Mouse (Mus musculus) midbrain, embryonic 14.5 days (tissue): ENCODE measurements at regions not wholly inside any gene's neighbourhood (a gene's known extent, or its start where the extent isn't known, plus 50 kb on each side); places are given as distances from the start of the nearest gene placed in this dataset.

ENCODE experiments used
- ATAC-seq: fragments of 200-750 bp; cut with Nextera tagmentation; 2 replicates; pipeline ENCODE4 v1.8.0; 2017; ENCODE audit warnings: moderate number of reproducible peaks, moderate library complexity; ENCODE audit not compliant: low FRiP score, low TSS enrichment
- DNase-seq: peaks from one replicate; pipeline ENCODE4 v3.0.0-alpha.2; 2015
- H3K27ac ChIP-seq: fragments of 300-500 bp; sonication (generic); replicated peaks from 2 replicates; pipeline ENCODE4 v1.5.1; 2014; ENCODE audit warnings: mild to moderate bottlenecking, low read depth, low read length, moderate library complexity
- H3K27me3 ChIP-seq: fragments of 300-500 bp; sonication (generic); 2 replicates; pipeline ENCODE4 v1.6.1; 2014; ENCODE audit warnings: low read length, control low read depth, mixed read lengths; ENCODE audit not compliant: control insufficient read depth, insufficient read depth
- H3K36me3 ChIP-seq: fragments of 300-500 bp; sonication (generic); 2 replicates; pipeline ENCODE4 v1.6.1; 2014; ENCODE audit warnings: low read length, control low read depth; ENCODE audit not compliant: control insufficient read depth, insufficient read depth
- H3K4me1 ChIP-seq: fragments of 300-500 bp; sonication (generic); 2 replicates; pipeline ENCODE4 v1.6.1; 2014; ENCODE audit warnings: mild to moderate bottlenecking, antibody characterized with exemption, low read length, control low read depth; ENCODE audit not compliant: control insufficient read depth, insufficient read depth
- H3K4me2 ChIP-seq: fragments of 300-500 bp; sonication (generic); 2 replicates; pipeline ENCODE4 v1.6.1; 2014; ENCODE audit warnings: mild to moderate bottlenecking, low read length, moderate library complexity
- H3K4me3 ChIP-seq: fragments of 300-500 bp; sonication (generic); replicated peaks from 2 replicates; pipeline ENCODE4 v1.5.1; 2014; ENCODE audit warnings: low read depth, low read length
- H3K9ac ChIP-seq: fragments of 300-500 bp; sonication (generic); replicated peaks from 2 replicates; pipeline ENCODE4 v1.6.1; 2014; ENCODE audit warnings: mild to moderate bottlenecking, low read length, moderate library complexity
- H3K9me3 ChIP-seq: fragments of 300-500 bp; sonication (generic); 2 replicates; pipeline ENCODE4 v1.6.1; 2016; ENCODE audit warnings: low read length, control low read depth, mixed read lengths; ENCODE audit not compliant: control insufficient read depth
- WGBS: fragments of 180-500 bp; shearing (Covaris S2); extraction: QIAGEN DNeasy Blood & Tissue Kit; methylation state at CpG from one replicate; pipeline ENCODE4 v1.1.7; 2014; 5-methylcytosine and 5-hydroxymethylcytosine counted together

DNA sequence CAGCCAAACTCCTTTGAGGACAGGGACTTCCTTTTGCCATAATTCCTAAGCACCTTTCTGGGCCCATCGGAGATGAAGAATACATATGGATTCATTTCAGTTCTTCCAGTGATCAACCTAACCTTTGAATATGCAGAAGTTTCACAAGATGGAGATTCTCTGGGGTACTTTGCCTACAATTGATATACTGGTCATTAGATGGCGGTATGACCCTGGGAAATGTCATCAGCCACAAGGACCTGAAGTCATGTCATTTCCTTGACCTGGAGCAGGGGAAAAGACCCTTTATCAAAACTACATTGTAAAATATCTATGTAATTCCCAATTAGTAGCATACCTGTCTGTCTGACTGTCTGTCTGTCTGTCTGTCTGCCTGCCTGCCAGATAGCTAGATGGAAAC is 164.0 kb upstream of the Slc24a3 start:
- H3K9ac ChIP-seq: no peak overlapping the region
- H3K4me3 ChIP-seq: no peak overlapping the region
- ATAC-seq: no peak

DNA sequence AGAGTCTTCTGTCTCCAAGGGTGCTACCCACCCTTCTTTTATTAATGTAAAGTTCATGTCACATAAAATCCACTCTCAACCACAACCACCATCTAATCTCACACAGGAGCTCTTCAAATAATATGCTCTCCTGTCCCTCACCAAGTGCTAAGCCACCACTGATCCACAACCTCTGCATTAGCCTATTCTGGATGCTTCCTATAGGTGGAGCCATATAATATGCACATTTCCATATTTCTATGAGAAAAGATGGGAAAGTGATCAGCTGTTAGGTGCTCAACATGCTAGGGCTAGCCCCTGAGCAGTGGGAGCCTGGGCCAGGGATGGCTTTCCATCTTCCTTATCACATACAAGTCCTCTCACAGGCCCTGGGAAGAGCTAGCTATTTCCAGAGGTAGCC is 156.9 kb upstream of the Slc24a3 start:
- Histone ChIP-seq H3K27ac (no peak overlapping the region), H3K27me3 (no peaks in the 10 kb centered on the region), H3K4me2 (no peak overlapping the region), H3K9me3 (no peaks in the 10 kb centered on the region), H3K36me3 (no peaks in the 10 kb centered on the region), H3K4me1 (no peaks in the 10 kb centered on the region), H3K9ac (no peak overlapping the region), H3K4me3 (no peak overlapping the region)
- DNase-seq (no peak), ATAC-seq (0 out of 2 replicates have a peak, but pooled peaks have one; percentile 34)

More for the DNA sequence above, 164.0 kb upstream of the Slc24a3 start:
- no peaks in the 10 kb centered on the region for H3K4me1 ChIP-seq
- no peak overlapping the region for H3K4me2 ChIP-seq
- 87% methylated on average over 2 of the region's 2 CpGs for WGBS
- no peaks in the 10 kb centered on the region for H3K36me3 ChIP-seq
- no peaks in the 10 kb centered on the region for H3K9me3 ChIP-seq
- H3K27me3 ChIP-seq: no peaks in the 10 kb centered on the region
- DNase-seq: no peak
- H3K27ac ChIP-seq: no peak overlapping the region

- no peak overlapping the region for H3K9ac ChIP-seq
- H3K27ac ChIP-seq: no peak overlapping the region
- H3K27me3 ChIP-seq: no peaks in the 10 kb centered on the region
- no peaks in the 10 kb centered on the region for H3K9me3 ChIP-seq
- 88% methylated on average over 4 of the region's 4 CpGs for WGBS
- ATAC-seq: no peak
- no peaks in the 10 kb centered on the region for H3K36me3 ChIP-seq
- no peaks in the 10 kb centered on the region for H3K4me1 ChIP-seq
- H3K4me3 ChIP-seq: no peak overlapping the region
- H3K4me2 ChIP-seq: no peak overlapping the region
- no peak for DNase-seq
These were observed 156.3 kb upstream of the Slc24a3 start for GRCm38 (mm10) chr2:145011221-145011620.

- Histone ChIP-seq H3K36me3 (no peaks in the 10 kb centered on the region), H3K4me1 (no peaks in the 10 kb centered on the region), H3K27me3 (no peaks in the 10 kb centered on the region), H3K9ac (no peak overlapping the region), H3K9me3 (no peaks in the 10 kb centered on the region), H3K4me2 (no peak overlapping the region), H3K27ac (no peak overlapping the region), H3K4me3 (no peak overlapping the region)
- DNase-seq: no peak
- WGBS: 77% methylated on average over 5 of the region's 5 CpGs
- no peak for ATAC-seq
These were observed 151.6 kb upstream of the Slc24a3 start for GRCm38 (mm10) chr2:145015951-145016350.

- H3K9me3 ChIP-seq: no peaks in the 10 kb centered on the region
- no peak for ATAC-seq
- H3K4me2 ChIP-seq: no peak overlapping the region
- no peaks in the 10 kb centered on the region for H3K36me3 ChIP-seq
- H3K27me3 ChIP-seq: no peaks in the 10 kb centered on the region
- no peak overlapping the region for H3K27ac ChIP-seq
- no peak for DNase-seq
- no peak overlapping the region for H3K9ac ChIP-seq
- no peaks in the 10 kb centered on the region for H3K4me1 ChIP-seq
- H3K4me3 ChIP-seq: no peak overlapping the region
These were observed 150.6 kb upstream of the Slc24a3 start for GRCm38 (mm10) chr2:145016939-145017338.

DNA sequence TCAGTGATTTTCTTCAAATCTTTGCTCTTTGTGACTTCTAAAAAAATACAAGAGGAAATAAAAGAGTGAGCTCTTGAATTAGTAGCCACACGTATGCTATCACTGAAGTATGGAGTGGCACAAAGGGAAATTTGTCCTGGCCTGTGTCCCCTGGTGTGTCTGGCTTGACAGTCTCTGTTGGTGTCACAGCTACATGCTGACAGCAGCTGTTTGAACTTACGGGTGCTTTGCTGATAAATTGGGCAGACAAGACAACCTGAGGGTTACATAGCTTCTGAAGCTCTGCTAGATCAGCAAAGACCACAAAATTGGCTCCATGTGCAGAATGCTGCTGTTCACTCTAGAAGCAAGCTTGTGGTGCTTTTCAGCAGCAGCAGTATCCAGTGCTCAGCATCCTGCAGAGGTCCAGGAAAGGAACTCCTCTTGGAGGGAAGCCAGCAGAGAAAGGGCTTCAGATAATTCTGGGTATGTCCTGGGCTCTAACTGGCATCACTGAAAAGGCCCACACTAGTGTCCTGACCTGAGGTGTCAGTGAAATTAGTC is 149.9 kb upstream of the Slc24a3 start:
- ATAC-seq (no peak), DNase-seq (no peak)
- 65% methylated on average over 2 of the region's 2 CpGs for WGBS

GRCm38 (mm10) chr2:145047743-145048142 is 119.8 kb upstream of the Slc24a3 start:
- Histone ChIP-seq H3K36me3 (no peaks in the 10 kb centered on the region), H3K4me1 (no peaks in the 10 kb centered on the region), H3K9me3 (no peaks in the 10 kb centered on the region), H3K27ac (no peak overlapping the region), H3K4me3 (no peak overlapping the region), H3K4me2 (no peak overlapping the region), H3K27me3 (no peaks in the 10 kb centered on the region), H3K9ac (no peak overlapping the region)
- no peak for DNase-seq
- no peak for ATAC-seq
- WGBS: 81% methylated on average over 2 of the region's 2 CpGs

More for the DNA sequence above, 149.9 kb upstream of the Slc24a3 start:
- no peak overlapping the region for H3K9ac ChIP-seq
- H3K27me3 ChIP-seq: no peaks in the 10 kb centered on the region
- H3K36me3 ChIP-seq: no peaks in the 10 kb centered on the region
- no peaks in the 10 kb centered on the region for H3K4me1 ChIP-seq
- H3K4me3 ChIP-seq: no peak overlapping the region
- no peaks in the 10 kb centered on the region for H3K9me3 ChIP-seq
- H3K27ac ChIP-seq: no peak overlapping the region
- no peak overlapping the region for H3K4me2 ChIP-seq

DNA sequence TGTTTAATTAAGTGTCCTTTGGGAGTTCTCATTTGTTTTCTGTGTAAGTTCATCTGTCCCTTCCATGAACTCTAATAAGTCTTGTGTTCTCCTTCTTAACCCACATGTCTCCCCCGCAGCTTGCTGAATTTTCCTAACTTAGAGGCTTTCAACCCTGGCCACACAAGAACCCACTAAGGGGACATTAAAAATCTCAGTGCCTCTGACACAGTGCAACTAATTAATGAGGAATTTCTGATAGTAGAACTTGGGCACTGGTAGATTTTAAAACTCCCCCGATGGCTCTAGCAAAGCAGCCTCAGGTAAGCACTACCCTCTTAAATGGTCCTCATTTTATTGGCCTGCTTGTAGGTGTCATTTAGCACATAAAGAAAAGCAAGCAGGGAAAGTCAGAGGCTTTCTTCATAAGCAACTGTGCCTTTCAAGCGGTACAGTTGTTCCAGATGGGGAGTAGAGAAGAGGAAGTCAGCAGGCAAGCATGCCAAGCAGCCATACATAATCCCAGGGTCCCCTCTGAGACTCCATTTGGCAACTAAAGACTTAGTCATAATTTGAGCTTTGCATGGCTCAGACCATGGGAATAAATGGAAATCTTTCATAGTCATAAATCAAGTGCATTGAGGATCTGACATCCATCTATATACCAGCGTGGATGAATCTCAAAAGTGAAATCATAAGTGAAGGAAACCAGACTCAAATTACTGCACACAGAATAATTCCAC is 117.7 kb upstream of the Slc24a3 start:
- no peak overlapping the region for H3K4me3 ChIP-seq
- H3K9ac ChIP-seq: no peak overlapping the region
- no peak for ATAC-seq
- H3K9me3 ChIP-seq: no peaks in the 10 kb centered on the region
- H3K4me1 ChIP-seq: no peaks in the 10 kb centered on the region
- no peaks in the 10 kb centered on the region for H3K27me3 ChIP-seq
- WGBS: 90% methylated on average over 4 of the region's 4 CpGs
- H3K4me2 ChIP-seq: no peak overlapping the region
- no peak for DNase-seq
- H3K27ac ChIP-seq: no peak overlapping the region
- no peaks in the 10 kb centered on the region for H3K36me3 ChIP-seq

- H3K9ac ChIP-seq: no peak overlapping the region
- H3K4me3 ChIP-seq: no peak overlapping the region
- no peak overlapping the region for H3K27ac ChIP-seq
- no peaks in the 10 kb centered on the region for H3K27me3 ChIP-seq
- DNase-seq: no peak
- H3K9me3 ChIP-seq: no peaks in the 10 kb centered on the region
- no peak overlapping the region for H3K4me2 ChIP-seq
- H3K36me3 ChIP-seq: no peaks in the 10 kb centered on the region
- WGBS: 80% methylated on average over 2 of the region's 2 CpGs
- no peak for ATAC-seq
- H3K4me1 ChIP-seq: no peaks in the 10 kb centered on the region
These were observed 115.1 kb upstream of the Slc24a3 start for GRCm38 (mm10) chr2:145052405-145052804.
